Mouse (Mus musculus) R1 (cell line): ENCODE results near the gene Parp8.

ENCODE experiments used
- DNase-seq: peaks from one replicate; pipeline ENCODE4 v3.0.0-alpha.2; 2018; ENCODE audit warnings: low read depth, low spot score

The Parp8 gene

DNA sequence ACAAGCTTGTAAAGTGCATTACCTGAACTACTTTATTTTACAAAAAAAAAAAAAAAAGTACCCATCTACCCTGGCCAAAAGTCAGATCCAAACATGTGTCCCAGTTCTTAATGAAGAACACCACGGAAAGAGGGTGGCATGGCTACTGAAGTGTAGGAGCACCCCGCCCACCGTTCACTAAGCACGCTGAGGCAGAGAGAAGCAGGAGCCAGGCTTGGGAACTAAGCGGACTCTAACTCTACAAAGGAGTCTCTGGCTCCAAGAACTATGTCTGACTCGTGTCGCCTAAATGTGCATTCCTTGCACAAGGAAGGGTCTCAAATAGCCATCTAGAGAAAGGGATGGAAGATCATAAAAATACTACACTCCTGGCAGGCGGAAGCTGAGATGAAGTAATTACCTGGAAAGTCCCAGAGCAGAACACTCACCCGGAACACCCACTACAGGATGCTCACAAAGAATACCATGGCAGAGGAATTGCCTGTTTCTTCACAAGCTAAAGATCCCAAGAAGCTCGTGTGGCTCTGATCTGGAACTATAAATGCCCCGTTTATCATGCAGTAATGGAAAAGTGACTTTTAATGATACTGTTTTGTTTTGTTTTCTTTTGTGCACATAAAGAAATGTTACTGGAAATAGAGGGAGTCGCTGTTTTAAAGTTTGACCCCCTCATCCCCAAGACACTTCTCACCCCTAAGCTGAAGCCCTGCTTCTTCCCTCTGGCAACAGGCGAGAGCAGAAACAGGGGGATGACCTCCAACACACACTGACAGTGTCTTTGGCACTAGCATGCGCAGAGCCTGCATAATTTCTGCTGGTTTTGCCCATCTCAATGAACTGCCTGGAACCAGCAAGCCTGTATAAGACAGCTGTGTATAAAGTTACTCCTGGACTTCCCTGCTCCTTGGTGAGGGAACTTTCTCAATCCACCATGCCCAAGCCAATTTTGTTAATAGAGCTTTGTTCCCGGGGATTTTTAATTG is 62.6 kb downstream of the Parp8 start:
- DNase-seq: no peak

- DNase-seq: no peak
Observed at GRCm38 (mm10) chr13:116958776-116959589, 66.4 kb downstream of the Parp8 start.

DNA sequence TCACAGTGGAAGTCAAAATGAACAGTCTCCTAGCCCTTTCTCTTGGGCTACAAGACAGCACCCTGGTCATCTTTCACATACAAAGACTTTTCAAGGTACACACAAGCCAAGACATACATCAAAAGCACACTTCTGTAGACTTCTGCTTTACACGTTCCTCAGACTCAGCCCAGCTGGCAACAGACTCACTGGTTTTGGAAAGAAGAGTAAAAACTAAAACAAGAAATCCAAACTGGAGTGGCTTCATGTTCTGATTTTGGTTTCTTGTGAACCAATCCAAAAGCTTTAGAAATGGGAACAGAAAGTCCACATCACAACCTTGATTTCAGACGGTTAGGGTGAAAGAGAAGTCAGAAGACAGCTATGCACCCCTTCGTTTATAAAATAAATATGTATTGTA is 67.8 kb downstream of the Parp8 start:
- DNase-seq: no peak

DNA sequence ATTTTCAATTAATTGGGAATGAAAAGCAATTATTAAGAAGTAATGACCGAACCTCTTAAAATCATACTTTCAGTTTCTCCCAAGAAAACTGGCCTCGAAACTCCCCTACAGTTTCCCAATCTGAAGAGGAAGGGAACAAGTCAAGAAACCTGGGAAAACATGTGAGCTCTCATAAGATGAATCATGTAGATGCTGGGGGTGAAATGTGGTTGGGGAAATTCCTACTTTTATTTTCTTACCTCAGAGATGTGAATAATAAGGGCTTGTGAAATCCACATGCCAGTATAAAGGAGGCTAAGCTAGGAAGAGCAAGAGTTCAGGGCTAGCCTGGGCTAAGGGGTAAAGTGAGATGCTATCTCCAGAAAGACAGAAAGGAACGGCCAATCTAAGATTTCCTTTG is 74.0 kb downstream of the Parp8 start:
- DNase-seq: no peak

DNA sequence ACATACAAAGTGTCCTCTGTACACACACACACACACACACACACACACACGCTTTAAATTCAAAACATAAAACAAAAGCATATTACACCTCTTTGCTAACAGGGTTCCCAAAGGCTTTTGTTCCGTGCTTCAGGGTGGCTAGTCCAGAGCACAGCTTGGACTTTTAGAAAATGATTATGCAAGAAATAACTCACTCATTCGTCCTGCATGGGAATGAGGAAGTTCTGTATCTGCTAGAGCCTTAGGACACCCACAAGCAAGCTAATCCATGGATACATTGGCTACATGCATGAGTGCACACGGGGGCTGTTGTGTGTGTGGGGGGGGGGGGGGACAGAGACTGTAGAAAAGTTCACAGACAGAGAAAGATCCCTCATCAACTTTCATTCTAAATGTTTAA is 75.8 kb downstream of the Parp8 start:
- no peak for DNase-seq

GRCm38 (mm10) chr13:116949056-116949455 is 76.3 kb downstream of the Parp8 start:
- no peak for DNase-seq

DNA sequence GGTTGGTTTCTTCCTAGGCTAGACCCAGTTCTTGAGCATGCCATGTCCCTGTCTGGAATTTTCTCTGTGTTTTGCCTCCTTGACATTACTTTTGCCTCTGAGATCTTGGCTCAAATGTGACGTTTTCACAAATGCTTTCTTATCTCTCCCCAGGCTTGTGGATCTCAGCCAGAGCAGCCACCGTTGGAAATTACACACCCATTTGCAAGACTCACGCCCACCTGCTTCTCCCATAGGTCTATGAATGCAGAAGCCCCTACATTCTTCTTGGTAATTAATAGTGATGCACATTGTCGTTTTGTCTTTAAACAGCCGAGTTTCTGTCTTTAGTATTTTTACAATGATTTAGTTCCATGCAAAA is 77.1 kb downstream of the Parp8 start:
- no peak for DNase-seq

GRCm38 (mm10) chr13:116947611-116948298 is 77.6 kb downstream of the Parp8 start:
- DNase-seq: no peak

DNA sequence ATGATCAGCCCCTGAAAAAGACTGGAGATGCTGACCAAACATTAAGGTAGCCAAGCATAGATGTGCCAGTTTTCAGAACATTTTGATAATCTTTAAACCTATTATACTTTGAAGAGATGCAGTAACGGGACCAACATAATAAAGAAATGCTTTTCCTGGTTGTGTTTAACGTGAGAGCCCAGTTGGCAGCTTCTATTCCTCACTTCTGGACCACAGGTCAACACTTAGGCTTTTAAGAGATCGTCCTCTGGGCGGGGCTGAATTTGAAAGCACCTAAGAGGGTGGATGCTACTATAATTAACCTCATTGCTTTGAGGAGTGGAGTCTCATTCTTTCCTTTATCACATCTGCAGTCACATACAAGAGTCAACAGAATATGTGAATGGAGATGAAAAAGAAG is 78.8 kb downstream of the Parp8 start:
- DNase-seq: no peak

DNA sequence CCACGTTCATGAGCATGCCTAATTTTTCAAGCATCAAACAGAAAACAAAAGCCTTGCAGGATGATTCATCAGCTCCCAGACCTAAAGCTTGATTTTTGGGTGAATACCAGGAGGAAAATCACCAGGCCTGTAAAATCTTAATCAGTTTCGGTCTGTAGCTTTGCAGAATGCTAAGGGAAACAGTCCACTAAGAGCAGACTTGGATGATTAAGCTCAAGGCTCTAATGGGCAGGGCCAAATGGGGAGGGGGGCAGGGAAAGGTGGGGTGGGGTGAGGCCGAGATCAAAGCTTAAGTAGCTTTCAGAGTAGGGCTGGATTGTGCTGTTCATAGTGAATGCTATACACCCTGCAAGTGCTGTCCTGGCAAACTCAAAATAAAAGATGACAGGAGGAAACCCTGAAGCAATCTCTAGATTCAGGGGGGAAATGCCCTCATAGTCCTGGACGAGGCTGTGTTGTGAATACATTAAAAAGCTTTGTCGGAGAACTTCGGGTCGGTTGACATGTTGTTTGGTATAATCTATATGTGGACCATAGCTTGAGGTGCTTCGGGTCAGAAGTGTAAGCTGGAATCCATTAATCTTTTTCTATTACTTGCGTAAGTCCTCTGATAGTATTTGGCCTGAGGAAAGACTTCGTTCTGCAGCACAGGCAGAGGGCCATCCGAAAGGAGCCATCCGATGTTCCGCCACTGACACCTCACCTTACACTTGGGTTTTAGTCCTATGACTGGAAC is 83.9 kb downstream of the Parp8 start:
- no peak for DNase-seq

DNA sequence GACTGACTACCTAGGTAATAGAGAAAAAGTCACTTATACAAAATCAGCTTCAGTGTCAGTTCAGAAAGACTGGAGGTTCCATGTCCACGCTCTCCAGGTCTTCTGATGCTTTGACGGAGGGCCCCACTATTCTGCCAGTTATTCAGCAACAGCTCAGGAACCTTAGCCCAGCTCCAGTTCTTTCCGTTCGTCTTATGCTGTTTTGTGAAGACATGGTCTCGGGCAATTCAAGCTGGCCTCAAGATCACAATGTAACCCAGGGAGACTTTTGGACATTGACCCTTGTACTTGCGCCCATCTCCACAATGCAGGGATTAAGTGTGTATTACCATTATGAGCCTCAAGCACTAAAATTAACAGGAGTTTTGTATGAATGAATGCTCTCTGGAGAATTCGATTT is 84.6 kb downstream of the Parp8 start:
- DNase-seq: no peak

- DNase-seq: peak; percentile 42
Observed at GRCm38 (mm10) chr13:116937019-116937418, 88.3 kb downstream of the Parp8 start.

DNA sequence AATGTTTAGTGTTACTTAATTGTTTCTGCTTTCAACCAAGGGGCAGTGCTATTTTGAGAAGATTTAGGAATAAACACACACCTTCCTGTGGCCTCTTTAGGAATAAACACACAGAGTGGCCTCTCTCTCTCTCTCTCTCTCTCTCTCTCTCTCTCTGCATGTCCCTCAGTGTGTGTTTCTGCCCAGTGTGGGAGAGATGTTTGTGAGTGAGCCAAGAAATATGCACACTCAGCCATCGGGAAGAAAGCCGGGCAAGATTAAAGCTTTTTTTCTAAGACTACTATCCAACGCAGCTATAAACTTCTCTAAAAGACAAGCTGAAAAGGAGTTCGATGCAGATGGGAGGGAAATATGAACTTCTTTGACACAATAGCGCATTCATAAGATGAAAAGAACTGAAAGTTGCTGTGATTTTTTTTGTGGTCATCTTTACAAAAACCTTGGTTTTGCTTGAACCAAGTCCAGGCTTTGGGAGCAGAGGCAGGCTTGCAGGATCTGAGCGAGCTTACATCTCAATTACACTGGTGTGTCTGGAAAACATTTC is 107.9 kb downstream of the Parp8 start:
- no peak for DNase-seq

- no peak for DNase-seq
Observed at GRCm38 (mm10) chr13:116908284-116908683, 117.1 kb downstream of the Parp8 start.

DNA sequence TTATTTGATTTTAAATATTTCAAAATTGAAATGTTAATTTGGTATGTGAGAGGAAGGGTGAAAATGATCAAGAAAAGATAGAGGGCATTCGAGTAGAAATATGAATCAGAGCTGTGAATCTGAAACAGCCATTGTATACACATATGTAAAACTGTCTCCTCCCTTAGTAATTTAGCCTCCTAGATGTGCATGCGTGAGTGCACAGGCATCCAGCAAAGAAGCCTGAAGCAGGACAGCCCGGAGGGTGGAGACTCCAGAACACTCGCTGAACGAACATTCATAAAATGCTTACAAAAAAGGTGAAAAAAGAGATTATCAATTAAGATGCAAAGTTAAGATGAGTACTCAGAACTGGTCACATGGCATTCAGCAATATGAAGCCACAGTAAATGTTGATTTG is 121.9 kb downstream of the Parp8 start:
- no peak for DNase-seq

- no peak for DNase-seq
Observed at GRCm38 (mm10) chr13:116898395-116898794, 126.9 kb downstream of the Parp8 start.

DNA sequence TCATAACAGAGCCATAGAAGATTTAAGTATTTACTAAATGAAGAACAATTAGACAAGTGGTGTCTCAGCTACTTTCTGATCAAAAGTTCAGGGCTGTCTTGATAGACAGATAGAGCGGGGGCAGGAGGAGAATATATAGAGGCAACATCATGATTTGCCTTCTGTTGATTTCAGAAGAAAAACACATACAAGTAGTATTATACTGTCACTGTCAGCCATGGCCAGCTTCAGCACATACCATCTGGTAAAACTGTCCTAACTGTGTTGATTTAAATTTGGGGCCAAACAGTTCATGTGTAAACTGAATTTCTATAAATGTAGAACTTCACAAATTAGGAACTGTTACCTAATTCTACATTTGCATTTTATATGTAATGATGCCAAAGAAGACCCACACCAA is 127.6 kb downstream of the Parp8 start:
- no peak for DNase-seq

DNA sequence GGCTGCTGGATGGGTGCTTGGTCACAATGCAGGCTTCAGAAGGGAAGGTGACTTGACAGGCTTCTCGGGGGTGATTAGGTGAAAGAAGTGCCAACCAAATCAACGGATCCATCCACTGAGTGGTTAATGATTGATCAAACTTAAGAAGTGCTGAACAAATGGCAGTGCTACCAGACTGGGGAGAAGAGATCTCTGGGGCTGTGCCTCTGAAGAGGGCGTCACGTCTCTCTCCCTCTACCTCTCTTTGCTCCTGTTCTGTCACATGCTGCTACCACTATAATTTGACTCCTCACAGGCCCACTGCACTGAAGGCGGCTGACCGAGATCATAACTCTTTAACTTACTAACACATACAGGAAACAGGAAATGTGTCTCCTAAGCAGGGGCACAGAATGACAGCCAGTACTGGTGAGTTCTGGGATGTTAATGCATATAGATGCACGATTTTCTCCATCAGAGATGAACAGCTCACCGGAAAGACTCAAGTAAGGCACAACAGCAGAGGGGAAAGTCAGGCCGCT is 140.9 kb downstream of the Parp8 start:
- no peak for DNase-seq

- DNase-seq: no peak
Observed at GRCm38 (mm10) chr13:116882226-116882625, 143.1 kb downstream of the Parp8 start.

GRCm38 (mm10) chr13:116879580-116880192 is 145.7 kb downstream of the Parp8 start:
- no peak for DNase-seq
